Mouse (Mus musculus): ENCODE measurements at regions not wholly inside any gene's neighbourhood (a gene's known extent, or its start where the extent isn't known, plus 50 kb on each side); places are given as distances from the start of the nearest gene placed in this dataset.

GRCm38 (mm10) chr17:31779466-31779865 lies 76.1 kb downstream of the Sik1 start:
- ATAC-seq (ENCODE audit: low FRiP score, low read depth) = no peak
- peaks cover 13% of the 10 kb centered on the region for H3K4me1 ChIP-seq
- WGBS = 79% methylated on average over 3 of the region's 3 CpGs
- H3K27me3 ChIP-seq = no peaks in the 10 kb centered on the region; the same call in 1 of the 2 replicates
- H3K4me3 ChIP-seq = no peak overlapping the region
- H3K36me3 ChIP-seq = no peaks in the 10 kb centered on the region
- no peaks in the 10 kb centered on the region for H3K9me3 ChIP-seq
- no peak overlapping the region for H3K27ac ChIP-seq (replicated peaks)
- H3K4me2 ChIP-seq (replicated peaks) = no peak overlapping the region
- H3K9ac ChIP-seq (replicated peaks) = no peak overlapping the region

- H3K27ac ChIP-seq (replicated peaks) = no peak overlapping the region
- H3K4me3 ChIP-seq = no peak overlapping the region
- no peaks in the 10 kb centered on the region for H3K36me3 ChIP-seq
- peaks cover 7% of the 10 kb centered on the region for H3K4me1 ChIP-seq
- no peaks in the 10 kb centered on the region for H3K9me3 ChIP-seq
- ATAC-seq (ENCODE audit: low FRiP score, low read depth) = no peak
- H3K9ac ChIP-seq (replicated peaks) = no peak overlapping the region
- H3K27me3 ChIP-seq = no peaks in the 10 kb centered on the region; the same call in 1 of the 2 replicates
- WGBS = 91% methylated on average over 6 of the region's 6 CpGs
- no peak overlapping the region for H3K4me2 ChIP-seq (replicated peaks)
Measured at GRCm38 (mm10) chr17:31782251-31782650, 73.4 kb downstream of the Sik1 start.

GRCm38 (mm10) chr17:31783071-31783470 lies 72.5 kb downstream of the Sik1 start:
- no peak for ATAC-seq (ENCODE audit: low FRiP score, low read depth)
- Histone ChIP-seq H3K27me3 (peaks cover 7% of the 10 kb centered on the region), H3K4me1 (no peaks in the 10 kb centered on the region), H3K4me3 (no peak overlapping the region), H3K9ac (replicated peaks) (no peak overlapping the region), H3K27ac (replicated peaks) (no peak overlapping the region), H3K36me3 (no peaks in the 10 kb centered on the region), H3K4me2 (replicated peaks) (no peak overlapping the region), H3K9me3 (no peaks in the 10 kb centered on the region)
- WGBS = 91% methylated on average over 5 of the region's 5 CpGs

- Histone ChIP-seq H3K4me3 (no peak overlapping the region), H3K27me3 (peaks cover 41% of the 10 kb centered on the region), H3K4me1 (peaks cover 36% of the 10 kb centered on the region), H3K9ac (replicated peaks) (no peak overlapping the region), H3K36me3 (no peaks in the 10 kb centered on the region), H3K27ac (replicated peaks) (no peak overlapping the region), H3K4me2 (replicated peaks) (no peak overlapping the region), H3K9me3 (no peaks in the 10 kb centered on the region)
- no peak for ATAC-seq (ENCODE audit: low FRiP score, low read depth)
- WGBS = 84% methylated on average over 3 of the region's 3 CpGs
Measured at GRCm38 (mm10) chr17:31788316-31788715, 67.3 kb downstream of the Sik1 start.

GRCm38 (mm10) chr17:31789068-31789583 lies 66.5 kb downstream of the Sik1 start:
- 76% methylated on average over 9 of the region's 9 CpGs for WGBS
- H3K4me1 ChIP-seq = peaks cover 44% of the 10 kb centered on the region

GRCm38 (mm10) chr17:31789906-31790279 lies 65.7 kb downstream of the Sik1 start:
- H3K36me3 ChIP-seq = no peaks in the 10 kb centered on the region
- H3K9me3 ChIP-seq = no peaks in the 10 kb centered on the region
- H3K27ac ChIP-seq (replicated peaks) = peak overlapping the region; percentile 80
- peaks cover 46% of the 10 kb centered on the region for H3K27me3 ChIP-seq
- peak; percentile 45; the same call in 1 of the 2 replicates for ATAC-seq (ENCODE audit: low FRiP score, low read depth)
- 0 out of 2 replicates have a peak overlapping the region, but pooled peaks have one; percentile 24 for H3K9ac ChIP-seq (replicated peaks)
- no peak overlapping the region for H3K4me3 ChIP-seq
- 1% methylated on average over 4 of the region's 5 CpGs for WGBS
- peaks cover 46% of the 10 kb centered on the region for H3K4me1 ChIP-seq
- peak overlapping the region; percentile 47 for H3K4me2 ChIP-seq (replicated peaks)

More at GRCm38 (mm10) chr17:31789068-31789583, 66.5 kb downstream of the Sik1 start:
- Histone ChIP-seq H3K27me3 (peaks cover 44% of the 10 kb centered on the region), H3K27ac (replicated peaks) (peak overlapping the region; percentile 80; the same call in 1 of the 2 replicates), H3K36me3 (no peaks in the 10 kb centered on the region), H3K4me3 (no peak overlapping the region), H3K4me2 (replicated peaks) (no peak overlapping the region), H3K9ac (replicated peaks) (no peak overlapping the region), H3K9me3 (no peaks in the 10 kb centered on the region)
- ATAC-seq (ENCODE audit: low FRiP score, low read depth) = no peak

- peaks cover 46% of the 10 kb centered on the region for H3K27me3 ChIP-seq
Measured at GRCm38 (mm10) chr17:31790280-31791063, 65.1 kb downstream of the Sik1 start.

GRCm38 (mm10) chr17:31791656-31792055 lies 63.9 kb downstream of the Sik1 start:
- H3K27me3 ChIP-seq = peaks cover 46% of the 10 kb centered on the region
- no peaks in the 10 kb centered on the region for H3K36me3 ChIP-seq
- 92% methylated on average over 17 of the region's 17 CpGs for WGBS
- ATAC-seq (ENCODE audit: low FRiP score, low read depth) = no peak
- H3K4me3 ChIP-seq = no peak overlapping the region
- H3K4me1 ChIP-seq = peaks cover 46% of the 10 kb centered on the region
- no peak overlapping the region for H3K4me2 ChIP-seq (replicated peaks)
- H3K9ac ChIP-seq (replicated peaks) = no peak overlapping the region
- H3K27ac ChIP-seq (replicated peaks) = no peak overlapping the region
- H3K9me3 ChIP-seq = no peaks in the 10 kb centered on the region

More at GRCm38 (mm10) chr17:31790280-31791063, 65.1 kb downstream of the Sik1 start:
- Histone ChIP-seq H3K4me3 (0 out of 2 replicates have a peak overlapping the region, but pooled peaks have one; percentile 1), H3K4me2 (replicated peaks) (peak overlapping the region; percentile 47), H3K4me1 (peaks cover 46% of the 10 kb centered on the region), H3K9ac (replicated peaks) (peak overlapping the region; percentile 24; the same call in 1 of the 2 replicates), H3K9me3 (no peaks in the 10 kb centered on the region), H3K36me3 (no peaks in the 10 kb centered on the region), H3K27ac (replicated peaks) (peak overlapping the region; percentile 80)
- under 1% methylated on average over 22 of the region's 22 CpGs for WGBS
- ATAC-seq (ENCODE audit: low FRiP score, low read depth) = peak; percentile 80

GRCm38 (mm10) chr17:31793040-31793439 lies 62.6 kb downstream of the Sik1 start:
- ATAC-seq (ENCODE audit: low FRiP score, low read depth) = no peak
- Histone ChIP-seq H3K4me3 (no peak overlapping the region), H3K4me1 (peaks cover 46% of the 10 kb centered on the region), H3K9me3 (no peaks in the 10 kb centered on the region), H3K27me3 (peaks cover 43% of the 10 kb centered on the region), H3K4me2 (replicated peaks) (no peak overlapping the region), H3K36me3 (no peaks in the 10 kb centered on the region), H3K9ac (replicated peaks) (no peak overlapping the region), H3K27ac (replicated peaks) (no peak overlapping the region)
- WGBS = 91% methylated on average over 5 of the region's 5 CpGs

- H3K36me3 ChIP-seq = no peaks in the 10 kb centered on the region
- no peaks in the 10 kb centered on the region for H3K9me3 ChIP-seq
- no peak overlapping the region for H3K4me2 ChIP-seq (replicated peaks)
- H3K27ac ChIP-seq (replicated peaks) = no peak overlapping the region
- no peak for ATAC-seq (ENCODE audit: low FRiP score, low read depth)
- H3K27me3 ChIP-seq = peaks cover 40% of the 10 kb centered on the region
- WGBS = 55% methylated on average over 10 of the region's 10 CpGs
- H3K4me3 ChIP-seq = no peak overlapping the region
- no peak overlapping the region for H3K9ac ChIP-seq (replicated peaks)
- peaks cover 46% of the 10 kb centered on the region for H3K4me1 ChIP-seq
Measured at GRCm38 (mm10) chr17:31793521-31793920, 62.1 kb downstream of the Sik1 start.

- Histone ChIP-seq H3K9ac (replicated peaks) (no peak overlapping the region), H3K4me1 (peaks cover 46% of the 10 kb centered on the region), H3K27me3 (peaks cover 37% of the 10 kb centered on the region), H3K27ac (replicated peaks) (no peak overlapping the region), H3K4me3 (no peak overlapping the region), H3K4me2 (replicated peaks) (no peak overlapping the region), H3K36me3 (no peaks in the 10 kb centered on the region), H3K9me3 (no peaks in the 10 kb centered on the region)
- no peak for ATAC-seq (ENCODE audit: low FRiP score, low read depth)
- 72% methylated on average over 4 of the region's 4 CpGs for WGBS
Measured at GRCm38 (mm10) chr17:31793964-31794363, 61.6 kb downstream of the Sik1 start.

Measured in midbrain, embryonic 12.5 days (tissue).